Mouse (Mus musculus) ES-CJ7 (cell line): ENCODE data around the gene D430042O09Rik.

Experiments used
- DNase-seq: peaks from one replicate; pipeline ENCODE4 v3.0.0; 2011; ENCODE audit warnings: low read depth, low spot score

The D430042O09Rik gene

DNA sequence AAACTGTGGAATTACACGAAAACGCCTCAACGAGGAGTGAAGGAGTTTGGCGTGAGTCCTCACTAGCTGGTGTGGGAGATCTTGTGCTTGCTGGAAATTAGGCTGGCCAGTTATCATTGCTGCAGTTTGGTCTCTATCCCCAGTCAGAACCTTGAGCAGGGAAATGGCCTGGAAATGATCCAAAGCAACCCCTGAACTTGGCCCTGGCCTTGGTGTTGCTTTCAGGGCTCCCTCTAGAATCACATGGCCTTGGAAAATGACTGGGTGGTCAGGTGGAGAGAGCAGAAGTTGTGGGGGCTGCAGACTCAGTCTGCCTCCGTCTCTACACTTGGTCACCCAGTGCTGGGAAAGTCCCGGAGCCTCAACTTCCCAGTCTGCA, 164.5 kb downstream of the D430042O09Rik start:
- DNase-seq = no peak

DNA sequence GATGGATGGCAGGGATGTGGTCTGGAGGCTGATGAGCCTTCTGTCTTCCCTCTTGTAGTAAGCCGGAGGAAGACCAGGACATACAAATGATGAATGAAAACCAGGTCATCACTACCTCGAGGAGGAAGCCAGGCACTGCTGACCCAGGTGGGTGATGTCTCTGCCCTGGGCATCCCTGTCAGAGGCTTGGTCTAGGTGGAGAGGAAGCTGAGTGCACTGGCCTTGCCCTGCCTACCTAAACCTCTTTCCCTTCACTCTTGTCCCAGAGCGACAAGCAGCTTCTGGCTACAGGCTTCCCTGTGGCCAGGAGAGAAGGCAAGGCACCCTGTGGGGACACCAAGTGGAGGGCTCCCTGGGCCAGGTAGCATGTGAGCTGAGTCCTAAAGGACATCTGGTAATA, 165.2 kb downstream of the D430042O09Rik start:
- no peak for DNase-seq

GRCm38 (mm10) chr7:125873971-125874495, 166.3 kb downstream of the D430042O09Rik start:
- DNase-seq = no peak

DNA sequence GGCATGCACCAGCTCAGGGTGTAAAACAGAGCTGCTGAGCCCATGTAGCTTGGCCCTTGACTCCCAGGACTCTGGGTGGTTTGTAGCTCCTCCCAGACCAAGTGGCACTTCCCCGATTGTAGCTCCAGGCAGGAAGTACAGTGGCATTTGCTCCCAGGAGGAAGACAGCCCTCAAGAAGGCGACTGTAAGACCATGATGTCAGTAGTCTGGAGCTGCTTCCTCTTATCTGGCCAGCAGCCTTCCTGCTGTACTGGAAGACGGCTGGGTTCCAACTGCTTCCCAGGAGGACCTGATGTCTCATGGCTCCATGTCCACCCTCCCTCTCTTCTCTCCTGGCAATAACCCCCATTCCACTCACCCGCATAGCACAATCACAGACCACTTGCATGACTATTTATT, 170.4 kb downstream of the D430042O09Rik start:
- no peak for DNase-seq

GRCm38 (mm10) chr7:125883232-125883631, 175.5 kb downstream of the D430042O09Rik start:
- DNase-seq = no peak

DNA sequence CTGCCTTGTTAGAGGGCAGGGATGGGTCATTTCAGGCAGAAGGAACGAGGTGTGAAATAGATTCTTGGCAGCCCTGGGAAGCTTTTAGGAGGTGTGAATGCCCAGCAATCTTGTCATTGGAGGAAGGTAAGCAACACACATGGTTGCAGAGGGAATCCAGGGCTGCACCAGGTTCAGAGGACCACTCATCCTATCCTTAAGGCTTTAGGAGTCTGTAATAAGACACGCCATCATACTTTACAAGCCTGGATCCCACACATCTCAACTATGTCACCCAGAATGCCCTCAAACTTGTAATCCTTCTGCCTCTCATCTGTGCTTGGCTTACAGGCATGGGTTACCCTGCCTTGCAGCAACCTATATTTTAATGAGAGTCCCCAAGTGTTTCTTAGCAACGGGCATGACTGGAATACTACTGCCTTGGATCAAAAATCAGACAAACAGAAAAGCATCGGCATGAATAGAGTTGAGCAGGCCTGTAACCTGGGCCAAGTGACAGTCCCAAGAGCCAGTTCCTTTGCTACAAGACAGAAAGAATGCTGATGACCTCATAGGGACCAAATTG, 178.5 kb downstream of the D430042O09Rik start:
- no peak for DNase-seq

GRCm38 (mm10) chr7:125887124-125887523, 179.4 kb downstream of the D430042O09Rik start:
- no peak for DNase-seq

- no peak for DNase-seq
Observed at GRCm38 (mm10) chr7:125887761-125888160, 180.1 kb downstream of the D430042O09Rik start.

DNA sequence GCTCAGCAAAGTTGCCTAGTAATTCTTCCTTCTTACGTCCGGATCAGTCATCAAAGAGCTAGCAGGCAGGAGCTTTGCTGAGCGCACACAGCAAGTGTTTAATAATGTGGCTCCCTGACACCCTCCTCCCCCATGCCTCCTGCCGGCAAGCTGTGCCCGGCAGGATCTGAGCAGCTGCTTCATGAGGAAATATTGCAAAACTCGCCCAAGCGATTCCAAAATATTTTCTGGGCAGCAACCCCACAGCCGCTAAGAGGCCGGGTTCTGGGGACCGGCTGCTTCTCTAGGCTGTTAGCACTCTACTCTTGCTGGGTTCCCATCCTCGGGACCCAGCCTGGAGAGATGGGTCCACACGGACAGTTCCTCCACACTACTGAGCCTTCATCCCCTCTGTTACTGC, 180.7 kb downstream of the D430042O09Rik start:
- DNase-seq = no peak

DNA sequence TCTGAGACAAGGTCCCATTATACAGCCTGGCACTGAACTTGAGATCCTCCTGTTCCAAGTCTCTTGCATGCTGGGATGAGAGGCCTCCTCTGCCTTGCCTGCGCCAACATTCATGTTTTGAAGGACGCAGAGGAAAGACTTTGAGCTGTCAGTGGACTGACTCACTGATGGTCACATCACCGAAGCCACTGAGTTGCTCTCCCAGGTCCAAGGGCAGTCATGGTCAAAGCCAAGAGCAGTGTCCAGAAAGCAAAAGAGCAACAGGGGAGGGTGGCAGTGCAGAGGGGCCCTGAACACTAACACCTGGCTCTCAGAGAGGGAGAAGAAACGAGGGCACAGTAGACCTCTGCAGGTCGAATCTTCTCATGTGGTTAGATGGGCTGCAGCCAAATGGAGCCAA, 185.9 kb downstream of the D430042O09Rik start:
- DNase-seq = no peak

DNA sequence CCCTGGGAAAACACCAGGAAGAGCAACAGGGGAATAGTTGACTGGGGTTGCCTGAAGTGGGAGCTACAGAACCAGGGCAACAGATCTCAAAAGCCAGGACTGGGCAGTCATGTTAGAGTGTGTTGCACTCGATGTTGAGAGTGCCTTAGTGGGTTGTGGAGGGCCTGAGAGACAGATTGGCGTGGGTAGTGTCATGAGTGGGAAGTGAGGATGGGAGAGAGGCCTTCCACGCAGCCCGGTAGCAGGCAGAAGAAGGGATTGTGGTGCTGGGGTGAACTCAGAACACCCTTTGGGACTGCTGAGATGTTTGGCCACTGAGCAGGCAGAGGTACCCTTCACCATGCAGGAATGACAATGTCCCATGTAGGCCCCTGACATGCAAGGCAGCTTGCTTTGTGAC, 189.4 kb downstream of the D430042O09Rik start:
- no peak for DNase-seq

DNA sequence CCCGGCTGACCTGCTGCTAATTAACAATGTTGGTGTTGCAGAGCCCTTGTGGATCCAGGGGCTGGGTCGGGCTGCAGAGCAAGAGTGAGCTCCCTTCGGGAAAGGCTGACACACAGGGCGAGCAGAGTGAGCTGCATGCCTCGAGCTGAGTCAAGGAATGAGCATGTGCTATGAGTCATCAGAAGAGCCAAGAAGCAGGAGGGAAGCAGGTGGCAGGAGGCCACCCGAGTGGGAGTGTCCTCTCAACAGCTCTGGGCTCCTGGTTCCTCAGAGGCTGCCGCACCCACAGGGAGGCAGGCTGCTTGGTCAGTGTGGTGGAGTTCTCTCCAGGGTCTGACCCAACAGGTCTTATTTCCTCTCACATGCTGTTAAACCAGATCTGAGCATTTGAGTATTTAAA, 191.3 kb downstream of the D430042O09Rik start:
- DNase-seq = no peak

- no peak for DNase-seq
Observed at GRCm38 (mm10) chr7:125899916-125900315, 192.2 kb downstream of the D430042O09Rik start.

- DNase-seq = no peak
Observed at GRCm38 (mm10) chr7:125900386-125901161, 192.9 kb downstream of the D430042O09Rik start.

- DNase-seq = no peak
Observed at GRCm38 (mm10) chr7:125920801-125921200, 213.1 kb downstream of the D430042O09Rik start.

- DNase-seq = no peak
Observed at GRCm38 (mm10) chr7:125924044-125924443, 216.4 kb downstream of the D430042O09Rik start.
